Mouse (Mus musculus): ENCODE measurements at regions not wholly inside any gene's neighbourhood (a gene's known extent, or its start where the extent isn't known, plus 50 kb on each side); places are given as distances from the start of the nearest gene placed in this dataset.

DNA sequence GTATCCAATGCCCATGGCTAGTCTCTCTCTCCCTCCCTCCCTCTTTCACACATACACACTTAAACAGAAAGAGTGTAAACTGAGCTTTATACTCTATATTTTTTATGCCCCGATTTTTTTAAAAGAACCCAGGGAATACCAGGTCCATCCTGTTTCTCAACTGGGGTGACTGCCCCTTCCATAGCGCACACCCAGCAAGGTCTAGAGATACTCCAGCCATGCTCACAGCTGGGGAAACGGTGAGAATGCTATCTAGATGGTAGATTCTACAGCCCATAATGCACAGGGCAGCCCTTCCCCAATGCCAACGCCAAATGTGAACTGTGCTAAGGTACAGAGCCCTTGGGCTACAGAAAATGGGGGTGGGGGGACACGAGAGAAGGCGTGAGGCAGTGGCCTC lies 51.2 kb upstream of the Tln2 start:
- DNase-seq, result no peak

GRCm38 (mm10) chr9:67611676-67612075 lies 52.2 kb upstream of the Tln2 start:
- DNase-seq, result no peak

DNA sequence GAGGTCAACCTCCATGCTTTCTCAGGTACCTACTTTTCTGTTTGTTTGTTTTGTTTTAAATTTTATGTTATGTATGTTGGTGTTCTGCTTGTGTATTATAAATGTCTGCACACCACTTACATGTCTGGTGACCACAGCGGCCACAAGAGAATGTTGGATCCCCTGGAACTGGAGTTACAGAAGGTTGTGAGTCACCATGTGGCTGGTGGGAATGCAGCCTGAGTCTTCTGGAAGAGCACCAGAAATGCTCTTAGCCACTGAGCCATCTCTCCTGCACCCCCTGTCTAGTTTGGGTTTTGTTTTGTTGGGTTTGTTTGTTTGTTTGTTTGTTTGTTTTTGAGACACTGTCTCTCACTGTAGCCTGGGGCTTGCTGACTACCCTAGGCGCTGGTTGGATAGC lies 52.6 kb upstream of the Tln2 start:
- DNase-seq, result no peak

DNA sequence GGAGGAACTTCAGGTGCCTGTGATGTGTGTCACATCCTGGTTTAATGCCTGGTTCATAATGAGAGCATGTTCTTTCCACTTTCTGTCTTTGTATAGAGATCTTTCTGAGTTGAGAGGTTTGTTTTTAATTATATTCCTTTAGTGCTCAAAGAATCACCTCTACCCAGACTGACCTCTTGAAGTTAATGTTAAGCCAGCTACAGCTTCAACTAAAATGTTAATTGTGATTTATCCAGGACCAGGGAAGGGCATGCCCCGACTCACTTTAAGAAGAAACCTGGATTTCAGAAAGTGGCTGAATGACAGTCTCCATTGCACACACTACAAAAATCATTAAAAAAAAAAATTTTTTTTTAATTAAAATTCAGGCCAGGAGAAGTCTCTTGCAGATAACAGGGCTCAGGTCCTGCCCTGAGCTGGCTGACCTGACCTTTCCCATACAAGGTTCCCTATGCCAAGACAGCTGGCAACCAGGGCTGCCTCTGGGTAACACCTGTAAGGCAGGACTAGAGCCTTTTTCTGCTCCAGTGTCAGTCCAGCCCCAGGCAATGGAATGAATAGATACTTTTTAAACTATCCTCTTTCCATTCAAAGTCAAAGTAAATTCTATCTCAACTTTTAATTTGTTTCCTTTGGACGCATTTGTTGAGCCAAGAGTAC lies 54.7 kb upstream of the Tln2 start:
- DNase-seq, result no peak

DNA sequence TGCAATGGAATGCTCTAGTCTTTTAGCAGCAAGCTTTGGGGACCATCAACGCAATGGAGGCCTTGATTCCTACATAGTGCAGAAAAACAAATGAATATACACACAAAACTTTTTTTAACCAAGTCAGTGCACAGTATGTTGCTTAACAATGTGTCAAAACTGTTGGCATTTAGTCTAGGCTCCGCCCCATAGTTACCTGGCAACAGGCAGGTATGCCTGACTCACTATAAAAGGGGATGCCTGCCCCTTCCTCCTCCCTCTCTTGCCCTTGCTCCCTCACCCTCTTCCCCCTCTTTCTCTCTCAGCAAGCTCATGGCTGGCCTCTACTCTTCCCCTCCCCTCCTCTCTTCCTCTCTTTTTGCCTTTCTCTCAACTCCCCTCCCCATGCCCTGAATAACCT lies 56.7 kb upstream of the Tln2 start:
- DNase-seq, result no peak

- no peak for DNase-seq
These were observed 58.1 kb upstream of the Tln2 start for GRCm38 (mm10) chr9:67617341-67618217.

- DNase-seq, result no peak
These were observed 61.4 kb upstream of the Tln2 start for GRCm38 (mm10) chr9:67620945-67621344.

- DNase-seq, result no peak
These were observed 67.7 kb upstream of the Tln2 start for GRCm38 (mm10) chr9:67627196-67627595.

DNA sequence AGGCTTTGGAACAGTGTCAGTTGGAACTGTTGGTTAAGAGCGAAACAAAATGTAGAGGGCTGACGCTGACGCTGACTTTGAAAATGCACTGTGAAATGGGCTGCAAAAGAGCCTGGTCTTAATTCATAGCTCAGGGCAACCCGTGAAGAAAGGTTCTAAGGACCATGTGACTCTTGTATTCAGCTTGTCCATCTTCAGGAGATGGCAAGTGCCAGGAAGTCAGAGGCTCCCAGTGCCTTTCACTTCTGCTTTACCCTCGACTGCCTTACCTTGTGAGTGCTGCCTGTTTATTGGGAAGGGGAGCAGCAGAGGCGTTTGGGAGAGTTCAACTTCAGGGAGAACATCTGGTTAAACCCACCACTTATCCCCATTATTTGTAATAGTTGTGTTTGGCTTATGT lies 70.1 kb upstream of the Tln2 start:
- no peak for DNase-seq

- no peak for DNase-seq
These were observed 70.7 kb upstream of the Tln2 start for GRCm38 (mm10) chr9:67630173-67630572.

- no peak for DNase-seq
These were observed 72.3 kb upstream of the Tln2 start for GRCm38 (mm10) chr9:67631741-67632243.

DNA sequence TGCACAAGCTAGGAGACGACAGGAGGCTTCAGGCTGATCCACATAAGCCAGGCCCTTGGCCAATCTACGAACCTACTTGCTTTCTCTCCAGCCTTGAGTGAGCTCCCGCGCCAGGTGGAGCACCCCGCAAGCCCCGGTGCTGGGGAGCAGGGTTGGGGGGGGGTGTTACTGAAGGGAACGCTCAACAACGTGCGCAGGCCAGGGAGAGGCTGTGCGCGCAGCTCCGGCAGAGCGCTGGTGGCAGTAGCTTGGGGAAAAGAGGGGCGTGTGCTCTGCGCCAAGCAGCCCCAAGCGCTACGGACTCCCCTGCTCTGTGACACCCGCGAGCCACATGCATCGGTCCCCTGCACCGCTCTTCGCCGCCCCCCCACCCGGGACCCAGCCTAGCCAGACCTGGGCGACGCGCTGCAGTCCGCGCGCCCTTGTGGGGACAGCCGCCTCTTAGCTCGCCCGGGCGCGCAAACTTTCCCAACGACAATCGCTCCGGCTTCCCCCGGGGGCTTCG lies 73.1 kb upstream of the Tln2 start:
- DNase-seq, result peak; percentile 33

GRCm38 (mm10) chr9:67633026-67633741 lies 73.7 kb upstream of the Tln2 start:
- peak; percentile 38 for DNase-seq

- peak; percentile 76 for DNase-seq
These were observed 74.4 kb upstream of the Tln2 start for GRCm38 (mm10) chr9:67633761-67634441.

DNA sequence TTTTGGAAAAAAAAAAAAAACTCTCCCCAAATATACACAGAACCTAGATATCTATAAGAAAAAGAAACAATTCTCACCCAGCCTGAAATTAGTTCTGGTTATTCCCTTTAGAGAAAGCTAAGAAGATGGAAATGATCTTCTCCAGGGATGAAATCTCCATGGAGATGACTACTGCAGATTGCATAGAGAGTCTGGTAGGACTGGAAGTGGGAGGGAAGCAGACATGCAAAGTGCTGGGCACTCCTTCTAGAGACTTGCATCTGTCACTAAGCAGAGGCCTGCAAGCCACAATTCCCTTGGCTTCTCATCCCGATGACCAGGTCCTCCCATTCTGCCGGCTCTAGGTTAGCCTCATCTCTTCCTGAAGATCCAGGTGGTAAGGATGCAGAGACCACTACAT lies 87.3 kb upstream of the Tln2 start:
- no peak for DNase-seq

GRCm38 (mm10) chr9:67664773-67665172 lies 94.5 kb upstream of the C2cd4b start:
- DNase-seq, result no peak

GRCm38 (mm10) chr9:67670261-67671020 lies 88.8 kb upstream of the C2cd4b start:
- no peak for DNase-seq

GRCm38 (mm10) chr9:67676906-67677305 lies 82.3 kb upstream of the C2cd4b start:
- DNase-seq, result no peak

DNA sequence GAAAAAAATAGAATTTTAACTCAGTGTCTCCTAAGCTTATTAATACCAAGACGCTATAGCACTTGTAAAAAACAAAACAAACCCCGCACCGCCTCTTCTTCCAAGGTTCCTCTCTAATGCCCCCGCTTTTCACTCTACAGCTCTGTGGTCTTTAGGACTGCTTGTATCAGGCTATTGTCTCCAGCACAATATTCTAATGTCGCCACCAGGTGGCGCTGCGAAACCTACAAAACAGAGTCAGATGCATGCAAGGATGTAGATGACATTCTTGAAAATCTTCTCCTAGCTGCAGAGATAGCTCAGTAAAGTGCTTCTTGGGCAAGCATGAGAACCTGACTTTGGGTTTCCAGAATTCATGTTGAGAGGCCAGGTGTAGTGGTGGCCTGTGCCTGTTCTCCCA lies 75.9 kb upstream of the C2cd4b start:
- peak; percentile 82 for DNase-seq

GRCm38 (mm10) chr9:67692396-67692795 lies 66.8 kb upstream of the C2cd4b start:
- no peak for DNase-seq

GRCm38 (mm10) chr9:67693716-67694115 lies 65.5 kb upstream of the C2cd4b start:
- peak; percentile 26 for DNase-seq

GRCm38 (mm10) chr9:67698796-67699195 lies 60.4 kb upstream of the C2cd4b start:
- no peak for DNase-seq
